Mouse (Mus musculus) induced T-regulatory cell, adult 2 months (primary cell): Measurements from ENCODE around the gene Casz1.
A peak's percentile ranks its signal among the peaks of the same experiment; 100 is the strongest.

Source experiments
- DNase-seq: peaks from one replicate; pipeline ENCODE4 v3.0.0-alpha.2; 2012; ENCODE audit warnings: low read depth

The Casz1 gene

DNA sequence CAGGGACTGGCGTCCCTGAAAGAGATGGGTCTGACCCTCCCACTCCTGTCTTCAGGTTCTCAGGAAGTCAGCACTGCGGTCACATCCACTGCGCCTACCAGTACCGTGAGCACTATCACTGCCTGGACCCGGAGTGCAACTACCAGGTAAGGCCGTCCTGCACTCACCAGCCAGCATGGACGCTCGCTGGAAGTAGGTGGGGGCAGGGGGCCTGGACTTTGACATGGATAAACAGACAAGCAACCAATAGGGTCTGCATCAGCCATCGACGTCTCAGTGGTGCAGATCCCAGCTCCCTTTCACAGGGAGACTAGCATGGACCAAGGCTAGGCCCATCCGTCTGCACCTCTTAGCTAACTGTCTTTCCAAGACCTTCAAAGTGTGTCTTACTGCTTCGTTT, 131.9 kb downstream of the Casz1 start:
- no peak for DNase-seq

DNA sequence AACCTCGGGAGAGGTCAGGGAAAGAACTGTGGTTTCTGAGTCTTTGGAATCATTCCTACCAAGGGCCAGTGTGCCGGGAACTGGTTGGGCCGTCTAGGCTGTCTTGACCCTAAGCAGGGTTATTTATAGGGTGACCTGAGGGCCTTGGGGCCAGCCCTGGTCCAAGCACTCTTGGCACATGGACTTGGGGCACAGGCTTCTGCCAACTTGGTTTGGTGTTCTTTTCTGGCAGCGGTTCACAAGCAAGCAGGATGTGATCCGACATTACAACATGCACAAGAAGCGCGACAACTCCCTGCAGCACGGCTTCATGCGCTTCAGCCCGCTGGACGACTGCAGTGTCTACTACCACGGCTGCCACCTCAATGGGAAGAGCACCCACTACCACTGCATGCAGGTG, 132.5 kb downstream of the Casz1 start:
- no peak for DNase-seq

DNA sequence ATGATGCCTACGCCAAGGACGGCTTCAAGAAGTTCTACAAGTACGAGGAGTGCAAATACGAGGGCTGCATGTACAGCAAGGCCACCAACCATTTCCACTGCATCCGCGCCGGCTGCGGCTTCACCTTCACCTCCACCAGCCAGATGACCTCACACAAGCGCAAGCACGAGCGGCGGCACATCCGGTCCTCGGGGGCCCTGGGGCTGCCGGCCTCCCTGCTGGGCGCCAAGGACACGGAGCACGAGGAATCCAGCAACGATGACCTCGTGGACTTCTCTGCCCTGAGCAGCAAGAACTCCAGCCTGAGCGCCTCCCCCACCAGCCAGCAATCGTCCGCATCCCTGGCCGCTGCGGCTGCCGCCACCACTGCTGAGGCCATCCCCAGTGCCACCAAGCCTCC, 134.3 kb downstream of the Casz1 start:
- DNase-seq, result no peak

DNA sequence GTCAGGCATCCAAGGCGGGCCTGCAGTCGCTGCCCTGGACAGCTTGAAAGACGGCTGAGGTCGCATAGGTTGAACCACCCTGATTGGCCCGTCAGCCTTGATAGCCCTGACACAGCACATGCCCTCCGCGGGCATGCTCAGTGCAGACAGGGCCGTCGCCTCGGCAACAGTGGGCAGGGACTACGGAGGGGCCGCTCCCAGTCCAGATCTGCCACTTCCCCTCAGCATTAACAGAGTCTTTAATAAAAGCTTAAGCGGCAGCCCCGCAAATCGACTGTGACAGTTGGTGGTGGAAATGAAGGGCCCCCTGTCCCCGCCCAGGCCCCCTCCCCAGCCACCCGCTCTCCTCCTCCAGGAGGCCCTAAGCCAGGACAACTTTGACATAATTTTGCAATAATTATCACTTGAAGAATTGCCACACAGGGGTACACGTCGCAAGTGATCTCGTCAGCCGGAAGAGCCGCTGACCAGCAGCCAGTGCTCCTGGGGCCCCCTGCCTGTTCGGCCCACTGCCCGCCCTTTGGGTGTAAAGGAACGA, 136.5 kb downstream of the Casz1 start:
- peak; percentile 26 for DNase-seq

DNA sequence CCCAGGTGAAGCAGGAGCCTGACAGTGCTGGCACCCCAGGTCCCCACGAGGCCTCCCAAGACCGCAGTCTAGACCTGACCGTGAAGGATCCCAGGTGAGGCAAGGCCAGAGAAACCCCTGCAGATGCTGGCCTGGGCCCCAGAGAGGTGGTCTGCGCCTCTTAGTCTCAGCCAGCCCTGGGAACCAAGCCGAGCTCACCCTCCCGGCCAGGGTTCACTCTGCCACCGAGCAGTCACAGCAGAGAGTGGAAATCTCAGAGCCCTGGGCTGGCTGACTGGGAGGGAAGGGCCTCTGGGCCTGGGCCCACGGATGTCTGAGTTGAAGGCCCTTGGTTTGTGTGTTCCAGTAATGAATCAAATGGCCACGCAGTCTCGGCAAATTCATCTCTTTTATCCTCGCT, 137.1 kb downstream of the Casz1 start:
- DNase-seq, result no peak

DNA sequence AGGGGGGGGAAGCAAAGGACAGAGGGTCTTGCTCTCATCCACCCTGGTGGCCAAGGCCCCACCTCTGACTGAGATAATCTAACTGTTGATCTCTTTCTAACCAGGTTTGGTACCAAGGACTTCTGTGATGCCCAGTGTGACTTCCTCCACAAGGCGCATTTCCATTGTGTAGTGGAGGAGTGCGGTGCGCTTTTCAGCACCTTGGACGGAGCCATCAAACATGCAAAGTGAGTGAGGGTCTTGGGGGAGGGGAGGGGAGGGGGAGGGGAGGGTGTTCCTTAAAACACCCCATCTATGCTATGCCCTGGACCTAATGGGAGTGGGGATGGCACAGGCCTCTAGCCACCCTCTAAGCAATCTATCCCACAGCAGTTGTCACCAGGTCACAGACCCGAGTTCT, 138.9 kb downstream of the Casz1 start:
- DNase-seq, result no peak

DNA sequence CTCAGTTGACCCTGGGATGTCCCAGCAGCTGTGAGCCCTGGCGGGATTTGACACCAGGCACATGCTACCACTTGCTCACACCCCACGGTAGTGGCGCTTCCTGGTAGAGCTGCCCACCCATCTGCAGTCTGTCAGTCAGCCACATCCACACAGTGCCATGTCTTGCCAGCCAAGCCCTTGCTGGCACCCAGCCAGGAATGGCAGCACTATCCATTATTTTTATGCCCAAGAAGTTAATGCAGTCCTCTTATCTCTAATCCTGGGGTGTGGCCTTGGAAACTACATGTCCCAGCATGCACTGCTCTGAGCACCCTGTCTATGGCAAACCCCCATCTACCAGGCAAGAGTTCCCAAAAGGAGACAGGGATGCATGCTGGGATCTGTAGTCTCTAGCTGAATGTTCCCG, 141.2 kb downstream of the Casz1 start:
- no peak for DNase-seq

DNA sequence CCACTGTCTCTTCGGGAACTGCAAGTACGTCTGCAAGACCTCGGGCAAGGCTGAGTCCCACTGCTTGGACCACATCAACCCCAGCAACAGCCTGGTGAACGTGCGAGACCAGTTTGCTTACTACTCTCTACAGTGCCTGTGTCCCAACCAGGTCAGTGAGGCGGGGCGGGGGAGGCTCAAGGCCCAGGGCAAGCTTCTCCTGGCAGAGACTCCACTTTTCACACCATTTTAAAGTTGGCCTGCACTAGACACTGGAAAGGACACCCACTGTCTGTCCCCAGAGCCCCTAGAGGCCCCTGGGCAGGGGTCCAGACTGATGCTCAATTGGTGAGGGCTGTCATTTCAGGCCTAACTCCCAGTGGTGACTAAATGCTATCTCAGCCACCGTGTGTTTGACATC, 141.8 kb downstream of the Casz1 start:
- DNase-seq, result no peak

DNA sequence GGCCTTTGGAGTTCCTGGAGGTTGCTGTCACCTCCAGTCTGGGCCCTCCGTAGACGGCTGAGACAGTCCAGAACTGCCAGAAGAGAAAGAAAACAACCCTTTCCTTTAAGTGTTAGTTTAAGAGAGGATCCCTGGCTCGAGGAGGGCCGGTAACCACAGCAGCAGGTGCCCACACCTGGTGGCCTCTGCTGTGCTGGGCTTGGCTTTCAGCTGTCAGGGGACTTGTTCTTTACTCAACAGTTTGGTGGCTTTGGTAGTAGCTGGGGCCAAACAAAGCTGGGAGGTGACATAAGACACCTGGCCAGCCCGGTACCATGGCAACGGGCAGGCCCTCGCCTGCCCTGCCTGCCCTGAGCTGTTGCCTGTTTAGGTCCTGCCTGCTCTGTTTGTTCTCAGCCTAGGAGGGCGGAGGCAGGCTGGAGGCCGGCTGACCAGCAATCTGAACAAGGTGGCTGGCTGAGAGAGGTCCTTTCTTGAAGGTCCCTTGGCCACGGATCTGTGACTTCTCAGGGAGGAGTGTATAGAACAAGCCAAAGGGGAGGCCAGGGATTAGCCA, 143.7 kb downstream of the Casz1 start:
- DNase-seq, result no peak

DNA sequence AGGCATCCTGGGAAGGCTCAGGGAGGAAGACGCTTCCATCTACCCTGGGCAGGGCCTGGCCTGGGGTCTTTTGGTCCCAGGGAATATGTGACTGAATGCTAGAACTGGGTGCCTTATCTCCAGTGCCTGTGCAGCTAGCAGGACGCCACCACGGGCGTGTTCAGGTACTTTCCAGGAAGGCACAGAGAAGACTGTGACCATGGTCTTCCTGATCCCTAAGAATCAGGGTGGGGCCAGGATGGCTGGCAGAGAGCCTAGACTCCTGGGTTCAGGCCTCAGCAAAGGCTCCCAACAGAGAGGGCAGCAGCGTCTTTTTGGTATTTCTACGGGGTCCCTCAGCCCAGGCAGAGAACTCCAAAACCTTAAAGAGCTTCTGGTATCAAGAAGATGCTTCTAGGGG, 146.3 kb downstream of the Casz1 start:
- no peak for DNase-seq

DNA sequence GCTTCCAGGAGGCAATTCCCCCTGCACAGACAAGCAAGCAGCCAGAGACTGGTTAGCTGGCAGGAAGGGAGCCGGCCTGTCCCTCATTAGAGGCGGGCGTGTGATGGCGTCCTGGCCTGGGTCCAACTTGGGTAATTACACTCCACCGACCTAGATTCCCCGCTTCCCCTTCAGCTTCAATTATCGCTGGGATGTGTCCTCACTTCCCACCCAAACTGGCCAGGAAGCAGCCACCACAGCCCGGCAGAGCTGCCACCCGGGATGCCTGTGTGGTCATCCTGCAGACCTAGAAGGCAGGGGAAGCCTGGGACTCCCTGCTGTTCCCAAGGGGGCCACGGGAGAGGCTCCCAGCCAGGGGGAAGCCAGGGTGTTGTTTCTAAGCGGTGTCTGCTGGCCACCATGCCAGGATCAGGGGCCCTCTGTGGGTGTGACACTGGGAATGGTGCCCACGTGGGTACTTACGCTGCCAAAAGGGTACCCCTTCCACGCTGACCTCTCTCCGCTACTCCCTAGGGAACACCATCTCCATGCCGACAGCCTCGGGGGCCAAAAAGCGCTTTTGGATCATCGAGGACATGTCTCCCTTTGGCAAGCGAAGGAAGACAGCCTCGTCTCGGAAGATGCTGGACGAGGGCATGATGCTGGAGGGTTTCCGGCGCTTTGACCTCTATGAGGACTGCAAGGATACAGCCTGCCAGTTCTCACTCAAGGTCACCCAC, 146.9 kb downstream of the Casz1 start:
- no peak for DNase-seq

DNA sequence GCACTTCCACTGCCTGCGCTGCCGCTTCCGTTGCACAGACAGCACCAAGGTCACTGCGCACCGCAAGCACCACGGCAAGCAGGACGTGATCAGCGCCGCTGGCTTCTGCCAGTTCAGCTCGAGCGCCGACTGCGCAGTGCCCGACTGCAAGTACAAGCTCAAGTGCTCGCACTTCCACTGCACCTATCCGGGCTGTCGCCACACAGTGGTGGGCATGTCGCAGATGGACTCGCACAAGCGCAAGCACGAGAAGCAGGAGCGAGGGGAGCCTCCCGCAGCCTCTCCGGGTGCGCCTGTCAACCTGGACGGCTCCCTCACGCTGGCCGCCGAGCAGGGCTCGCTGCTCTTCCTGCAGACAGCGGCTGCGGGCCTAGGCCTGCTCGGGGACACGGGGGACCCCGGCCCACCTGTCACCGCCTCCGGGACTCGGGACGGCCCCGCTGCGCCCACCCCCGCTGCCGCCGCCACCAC, 147.6 kb downstream of the Casz1 start:
- no peak for DNase-seq

DNA sequence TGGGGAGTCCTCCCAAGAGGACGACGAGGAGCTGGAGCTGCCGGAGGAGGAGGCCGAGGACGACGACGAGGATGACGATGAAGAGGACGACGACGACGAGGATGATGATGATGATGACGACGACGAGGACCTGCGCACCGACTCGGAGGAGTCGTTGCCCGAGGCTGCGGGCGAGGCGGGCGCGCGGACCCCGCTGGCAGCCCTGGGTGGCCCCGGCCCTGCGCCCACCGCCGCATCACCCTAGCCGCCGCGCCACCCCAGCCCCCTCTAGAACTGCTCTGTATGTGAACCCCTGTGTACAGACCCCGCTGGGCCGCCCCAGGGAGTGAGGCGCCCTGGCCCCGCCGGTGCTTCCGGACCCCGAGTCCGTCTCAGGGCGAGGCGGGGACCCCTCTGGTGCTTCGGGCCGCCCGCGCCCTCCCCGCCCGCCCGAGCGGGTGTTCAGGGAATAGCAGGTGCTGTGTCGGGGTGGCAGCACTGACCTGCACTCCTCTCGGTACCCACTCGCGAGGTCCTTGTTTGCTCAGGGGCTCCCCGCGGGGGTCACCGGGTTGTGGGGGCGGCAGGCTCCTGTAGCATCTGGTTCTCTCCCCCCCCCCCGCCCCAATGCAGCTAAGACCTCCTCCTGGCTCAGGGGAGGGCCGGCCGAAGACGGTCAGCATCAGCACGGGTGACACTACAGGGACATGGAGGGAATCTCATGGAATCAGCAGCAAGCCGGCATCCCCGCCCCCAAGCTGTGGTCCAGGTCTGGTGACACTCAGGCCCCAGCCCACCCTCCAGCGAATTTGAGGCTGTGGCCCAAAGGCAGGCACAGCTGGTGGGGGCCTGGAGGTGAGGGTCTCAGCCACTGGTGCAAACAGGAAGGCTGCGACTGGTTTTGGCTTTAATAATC, 148.3 kb downstream of the Casz1 start:
- no peak for DNase-seq

DNA sequence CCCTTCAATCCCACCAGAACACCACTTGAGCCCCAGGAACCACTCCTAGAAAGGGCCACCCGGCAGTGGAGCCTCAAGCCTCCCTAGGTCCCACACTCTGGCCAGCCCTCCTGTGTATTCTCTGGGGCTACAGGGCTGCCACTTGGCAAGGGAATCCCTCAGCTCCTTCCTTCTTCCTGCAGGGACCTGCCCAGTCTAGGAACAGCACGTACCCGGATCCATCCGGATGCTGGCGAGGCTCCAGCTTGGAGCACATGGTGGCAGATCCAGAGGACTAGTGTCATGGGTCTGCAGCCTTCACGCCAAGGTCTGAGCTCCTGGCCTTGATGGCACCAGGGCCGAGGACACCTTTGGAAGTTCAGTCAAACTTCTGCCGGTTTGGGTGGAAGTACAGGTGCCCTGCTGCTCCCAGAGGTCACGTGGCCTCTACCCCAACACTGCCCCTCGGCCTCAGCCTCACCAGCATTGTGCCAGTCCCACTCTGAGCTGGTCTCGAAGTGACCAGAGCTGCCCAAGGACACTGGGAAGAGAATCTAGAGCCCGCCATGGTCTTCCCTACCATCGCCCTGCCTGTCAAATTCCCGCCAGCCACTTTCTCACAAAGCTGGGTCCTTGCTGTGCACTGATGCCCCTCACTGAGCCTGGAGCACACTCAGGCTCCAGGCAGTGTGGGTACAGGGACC, 151.0 kb downstream of the Casz1 start:
- no peak for DNase-seq

DNA sequence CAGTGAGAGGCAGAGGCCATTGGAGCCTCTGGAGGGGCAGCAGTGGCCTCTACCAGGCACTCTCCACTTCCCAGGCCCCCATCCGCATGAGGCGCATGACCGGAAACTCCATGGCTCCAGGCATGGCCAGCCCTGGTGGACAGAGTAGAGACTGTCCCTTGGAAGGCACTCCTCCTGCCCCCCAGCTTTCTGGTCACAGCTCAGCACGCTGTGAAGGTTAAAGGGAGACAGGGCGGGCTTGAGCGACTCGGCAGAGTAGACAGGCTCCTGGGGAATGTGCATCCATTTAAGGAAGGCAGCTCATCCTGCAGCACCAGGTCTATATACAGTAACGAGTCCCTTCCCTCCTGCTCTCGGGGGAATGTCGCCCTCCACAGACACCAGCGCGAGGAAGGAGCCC, 155.8 kb downstream of the Casz1 start:
- DNase-seq, result no peak

DNA sequence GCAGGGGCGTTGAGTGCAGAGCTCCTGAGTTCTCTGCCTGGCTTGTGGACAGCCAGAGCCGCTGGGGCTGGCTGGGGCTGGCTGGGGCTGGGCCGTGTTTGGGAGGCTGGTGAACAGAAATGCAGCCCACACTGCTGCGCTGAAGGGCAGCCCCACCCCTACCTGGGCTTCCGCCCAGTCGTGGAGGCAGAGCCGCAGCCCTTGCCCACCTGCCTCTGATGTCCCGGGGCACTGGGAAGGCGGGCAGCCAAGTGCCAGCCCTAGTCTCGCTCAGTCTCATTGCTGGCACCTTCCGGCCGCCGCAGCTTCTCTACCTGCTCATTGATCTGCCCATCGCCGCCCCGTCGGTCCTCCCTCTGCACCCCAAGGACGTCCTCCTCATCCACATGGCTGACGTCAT, 156.9 kb downstream of the Casz1 start:
- DNase-seq, result no peak

DNA sequence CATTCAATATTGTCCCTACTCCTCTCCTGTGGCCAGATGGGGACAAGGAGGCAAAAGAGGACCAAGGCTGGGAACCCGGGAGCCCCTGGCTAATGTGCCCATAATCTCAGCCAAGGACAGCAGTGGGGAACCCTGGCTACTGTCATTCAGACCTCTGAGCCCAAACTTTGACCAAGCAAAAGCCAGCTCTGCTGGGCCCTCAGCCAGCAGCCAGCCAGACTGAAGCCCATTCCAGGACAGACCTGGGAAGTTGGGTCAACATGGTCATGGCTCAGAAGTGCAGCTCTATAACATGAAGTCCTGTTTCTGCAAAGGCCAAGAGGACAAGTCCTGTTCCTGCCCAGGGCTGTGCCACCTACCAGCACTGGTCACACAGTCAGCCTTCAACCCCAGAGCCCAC, 157.9 kb downstream of the Casz1 start:
- DNase-seq, result no peak

DNA sequence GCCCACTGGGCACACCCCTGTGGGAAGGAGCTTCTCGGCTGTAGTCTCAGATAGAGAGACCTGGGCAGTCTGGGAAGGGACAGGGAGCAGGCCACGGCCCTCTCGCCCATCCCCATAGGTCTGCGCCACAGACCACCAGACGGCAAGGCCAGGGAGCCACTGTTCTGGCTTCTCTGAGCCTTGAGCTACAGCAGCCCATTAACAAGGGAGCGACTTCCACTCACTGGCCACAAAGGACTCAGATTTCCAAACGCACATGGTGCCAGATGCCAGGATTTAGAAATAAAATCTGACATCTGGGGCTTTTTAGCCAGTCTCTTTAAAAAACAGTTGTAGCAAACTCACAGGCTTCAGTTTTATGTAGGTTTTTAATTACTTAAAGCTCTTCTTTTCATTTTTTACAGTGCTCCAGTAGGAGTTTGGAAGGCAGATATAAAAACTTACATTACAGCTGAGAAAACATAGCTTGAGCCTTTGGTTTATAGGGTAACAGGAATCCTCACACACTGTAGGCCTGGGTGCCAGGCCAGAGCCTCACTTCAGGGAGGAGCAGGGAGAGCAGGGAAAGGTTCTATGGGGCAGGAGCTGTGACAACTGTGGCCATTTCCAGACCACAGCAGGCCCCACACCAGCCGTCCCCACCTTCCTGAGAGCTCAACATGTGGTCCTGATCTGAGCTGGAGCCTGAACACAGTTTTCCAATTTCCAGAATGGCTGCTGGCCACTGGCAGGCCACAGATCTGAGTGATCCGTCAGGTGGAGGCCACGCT, 160.5 kb downstream of the Casz1 start:
- no peak for DNase-seq

DNA sequence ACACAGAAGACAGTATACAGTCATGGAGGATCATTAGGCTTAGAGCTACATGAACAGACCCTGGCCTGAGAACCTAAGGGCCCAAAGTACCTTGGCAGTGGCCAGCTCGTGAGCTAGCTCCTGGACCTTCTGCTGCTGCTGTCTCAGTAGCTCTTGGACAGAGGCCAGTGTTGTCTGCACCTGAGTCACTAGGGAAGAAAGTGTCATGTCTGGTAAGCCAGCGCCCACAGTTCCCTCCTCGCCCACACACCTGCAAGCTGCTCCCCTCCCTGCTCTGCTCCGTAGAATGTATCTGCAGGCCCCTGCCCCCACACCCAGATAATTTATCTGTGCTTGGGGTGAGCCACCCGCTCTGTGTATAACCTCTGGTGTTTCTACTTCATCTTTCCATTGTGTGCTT, 161.9 kb downstream of the Casz1 start:
- no peak for DNase-seq

DNA sequence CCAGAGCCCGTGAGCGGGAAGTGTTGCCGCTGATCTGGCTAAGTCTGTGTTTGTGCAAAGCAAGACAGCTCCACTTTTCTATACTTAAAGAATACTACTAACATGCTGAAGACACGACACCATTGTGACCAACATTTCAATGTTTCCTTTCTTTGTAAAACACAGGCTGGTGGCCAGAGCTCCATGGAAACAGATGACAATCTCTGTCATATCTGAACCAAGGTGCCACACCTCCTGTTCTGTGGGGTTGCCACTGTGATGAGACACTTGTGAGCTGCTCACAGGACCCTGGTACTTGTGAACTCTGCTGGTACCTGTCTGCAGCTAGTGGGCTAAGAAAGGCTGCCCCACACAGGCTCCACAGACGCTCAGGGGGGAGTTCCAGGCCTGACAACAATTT, 164.6 kb downstream of the Casz1 start:
- DNase-seq, result no peak

DNA sequence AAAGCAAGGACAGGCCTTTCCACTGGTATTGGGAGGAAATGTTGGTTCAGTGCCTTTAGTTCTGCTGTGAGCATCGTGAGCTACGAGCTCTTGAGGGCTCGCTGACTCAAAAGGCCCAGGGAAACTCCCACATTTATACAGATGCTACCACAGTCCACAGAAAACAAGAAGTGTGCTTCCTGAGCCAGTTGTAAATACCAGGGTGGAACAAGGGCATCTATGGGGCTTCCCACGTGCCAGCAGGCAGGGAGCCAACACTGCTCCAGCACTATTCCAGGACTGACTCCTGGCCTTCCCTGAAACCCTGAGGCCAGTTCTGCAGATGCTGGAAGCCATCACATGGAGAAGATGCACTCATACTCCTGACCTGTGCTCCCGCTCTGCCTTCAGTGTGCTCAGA, 165.4 kb downstream of the Casz1 start:
- DNase-seq, result no peak

DNA sequence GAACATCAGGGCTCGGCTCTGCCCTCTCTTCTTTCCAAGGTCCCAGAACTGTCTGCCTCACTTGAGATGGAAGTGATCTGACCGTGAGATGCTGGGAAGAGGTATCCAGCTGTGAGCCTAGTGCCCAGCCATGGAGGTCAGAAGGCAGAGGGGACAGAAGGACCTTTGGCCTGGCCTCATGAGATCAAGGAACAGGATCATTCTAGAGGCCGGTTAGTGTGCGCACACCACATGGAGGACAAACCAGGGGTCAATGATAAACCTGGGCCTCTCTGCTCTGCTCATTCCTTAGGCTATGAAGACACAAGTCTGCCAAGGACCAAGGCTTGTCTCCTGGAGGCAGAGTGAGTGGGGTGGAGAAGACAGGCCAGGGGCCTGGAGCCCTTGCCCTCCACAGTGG, 166.5 kb downstream of the Casz1 start:
- DNase-seq, result no peak
